Mouse (Mus musculus): ENCODE measurements at regions not wholly inside any gene's neighbourhood (a gene's known extent, or its start where the extent isn't known, plus 50 kb on each side); places are given as distances from the start of the nearest gene placed in this dataset.

DNA sequence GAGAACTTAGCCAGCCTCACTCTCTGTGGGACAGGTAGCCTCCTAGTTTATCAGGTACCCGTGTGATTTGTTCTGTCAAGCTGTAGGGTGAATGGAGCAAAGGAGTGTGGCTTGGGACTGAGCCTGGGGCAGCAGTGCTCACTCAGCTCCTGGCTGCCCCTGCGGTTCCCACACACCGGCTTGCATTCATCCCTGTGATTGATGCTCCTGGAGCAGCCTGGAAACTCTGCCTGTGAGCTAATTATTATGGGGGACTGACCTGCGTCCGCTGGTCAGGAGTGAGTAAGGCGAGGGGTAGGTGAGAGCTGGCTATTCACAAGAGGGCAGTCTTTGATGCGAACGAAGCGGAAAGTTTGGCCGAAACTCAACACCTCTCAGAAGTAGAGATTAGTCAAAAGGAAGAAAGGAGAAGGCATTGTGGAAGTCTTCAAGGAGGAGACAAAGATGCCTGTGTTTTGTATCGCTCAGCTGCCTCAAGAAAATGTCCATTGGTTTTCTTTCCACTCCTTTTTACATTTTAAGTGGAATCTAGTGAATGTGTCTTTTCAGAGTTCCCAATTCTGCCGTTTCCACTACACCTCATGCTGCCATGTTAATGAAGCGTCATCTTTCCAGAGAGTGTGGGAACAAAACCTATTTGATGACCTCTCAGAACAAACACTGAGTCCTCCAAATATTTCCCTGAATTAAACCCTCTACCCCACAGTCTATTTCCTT, 142.7 kb upstream of the Car8 start:
- no peaks in the 10 kb centered on the region for H3K4me1 ChIP-seq (ENCODE audit: control insufficient read depth, low read depth, low read length)
- no peak overlapping the region for H3K4me2 ChIP-seq (ENCODE audit: low read depth, low read length)
- H3K27me3 ChIP-seq (ENCODE audit: control insufficient read depth, insufficient read depth, low read depth, low read length) = no peaks in the 10 kb centered on the region
- H3K36me3 ChIP-seq (ENCODE audit: control insufficient read depth, insufficient read depth) = no peaks in the 10 kb centered on the region
- no peak overlapping the region for H3K4me3 ChIP-seq (ENCODE audit: low read depth, low read length)
- WGBS (ENCODE audit: insufficient replicate concordance) = 52% methylated on average over 13 of the region's 13 CpGs
- ATAC-seq (ENCODE audit: low read depth) = no peak
- H3K9me3 ChIP-seq (replicated peaks; ENCODE audit: control insufficient read depth, low read length) = no peaks in the 10 kb centered on the region
- H3K9ac ChIP-seq (ENCODE audit: low read depth, low read length) = no peak overlapping the region
- no peak overlapping the region for H3K27ac ChIP-seq (ENCODE audit: low read length)

DNA sequence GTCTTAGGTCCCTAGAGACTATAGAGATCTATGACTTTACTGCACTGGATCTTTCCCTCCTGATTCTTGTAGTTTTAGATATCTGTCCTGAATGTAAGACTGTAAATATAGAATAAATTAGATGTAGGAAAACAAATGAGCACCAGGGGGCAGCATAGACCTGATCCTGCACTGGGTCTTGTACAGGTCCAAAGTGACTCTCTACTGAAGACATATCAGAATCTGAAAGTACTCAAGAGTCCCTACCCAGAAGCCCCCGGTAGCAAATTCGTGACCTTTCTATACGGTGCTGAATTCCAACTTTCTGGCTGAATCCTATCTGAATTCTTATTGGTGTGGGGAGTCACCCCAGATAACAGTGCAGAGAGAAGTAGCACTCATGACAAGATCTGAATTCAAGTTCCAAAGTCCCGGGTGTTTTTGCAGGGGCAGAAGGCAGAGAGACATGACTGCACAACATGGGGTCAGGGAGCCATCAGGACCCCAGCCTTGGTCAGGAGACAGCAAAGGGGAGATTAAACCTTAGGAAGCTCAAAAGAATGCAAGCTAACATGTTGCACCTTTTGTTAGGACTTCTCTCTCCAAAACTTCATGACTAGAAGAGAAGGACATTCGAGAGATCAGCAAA, 142.0 kb upstream of the Car8 start:
- Histone ChIP-seq H3K4me2 (ENCODE audit: low read depth, low read length) (no peak overlapping the region), H3K9ac (ENCODE audit: low read depth, low read length) (no peak overlapping the region), H3K27ac (ENCODE audit: low read length) (no peak overlapping the region), H3K4me3 (ENCODE audit: low read depth, low read length) (no peak overlapping the region), H3K9me3 (replicated peaks; ENCODE audit: control insufficient read depth, low read length) (no peaks in the 10 kb centered on the region), H3K36me3 (ENCODE audit: control insufficient read depth, insufficient read depth) (no peaks in the 10 kb centered on the region), H3K27me3 (ENCODE audit: control insufficient read depth, insufficient read depth, low read depth, low read length) (no peaks in the 10 kb centered on the region), H3K4me1 (ENCODE audit: control insufficient read depth, low read depth, low read length) (no peaks in the 10 kb centered on the region)
- no peak for ATAC-seq (ENCODE audit: low read depth)
- 33% methylated on average over 5 of the region's 5 CpGs for WGBS (ENCODE audit: insufficient replicate concordance)

DNA sequence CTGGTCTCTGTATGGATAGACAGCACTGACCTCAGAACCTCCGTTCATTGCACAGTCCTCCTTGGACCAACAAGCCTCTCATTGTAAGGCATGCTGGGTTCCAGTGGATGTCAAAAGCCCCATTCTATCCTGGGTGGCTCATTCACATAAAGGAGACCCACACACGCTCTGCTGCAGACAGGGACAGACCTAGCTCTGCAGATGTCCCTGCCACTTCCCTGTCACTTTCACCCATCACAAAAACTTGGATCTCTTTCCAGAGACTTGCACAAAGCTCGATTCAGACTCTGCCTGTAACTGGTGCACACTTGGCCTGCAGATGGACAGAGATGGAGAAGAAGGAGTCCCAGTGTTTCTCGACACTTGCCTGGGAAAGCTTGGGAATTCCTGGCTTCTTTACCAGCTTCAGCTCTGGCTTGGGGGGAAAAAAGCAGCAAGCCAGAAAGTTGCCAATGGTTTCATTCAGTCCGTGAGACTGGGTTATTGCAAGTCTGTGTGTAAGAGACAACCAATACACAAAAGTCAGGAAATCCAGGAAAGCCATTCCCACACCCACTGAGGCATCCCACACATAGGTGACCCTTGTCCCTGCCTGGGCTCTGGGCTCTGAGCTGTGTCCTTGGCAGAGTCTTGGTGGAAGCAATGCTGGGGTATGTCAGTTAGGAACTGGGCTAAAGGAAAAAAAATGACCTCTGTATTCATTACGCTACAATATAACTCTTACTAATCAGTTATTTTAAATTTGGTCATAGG, 136.1 kb upstream of the Car8 start:
- H3K4me2 ChIP-seq (ENCODE audit: low read depth, low read length) = no peak overlapping the region
- 58% methylated on average over 6 of the region's 6 CpGs for WGBS (ENCODE audit: insufficient replicate concordance)
- no peak overlapping the region for H3K9ac ChIP-seq (ENCODE audit: low read depth, low read length)
- H3K4me1 ChIP-seq (ENCODE audit: control insufficient read depth, low read depth, low read length) = no peaks in the 10 kb centered on the region
- H3K9me3 ChIP-seq (replicated peaks; ENCODE audit: control insufficient read depth, low read length) = no peaks in the 10 kb centered on the region
- no peak overlapping the region for H3K4me3 ChIP-seq (ENCODE audit: low read depth, low read length)
- H3K27me3 ChIP-seq (ENCODE audit: control insufficient read depth, insufficient read depth, low read depth, low read length) = no peaks in the 10 kb centered on the region
- no peaks in the 10 kb centered on the region for H3K36me3 ChIP-seq (ENCODE audit: control insufficient read depth, insufficient read depth)
- no peak overlapping the region for H3K27ac ChIP-seq (ENCODE audit: low read length)
- ATAC-seq (ENCODE audit: low read depth) = no peak

DNA sequence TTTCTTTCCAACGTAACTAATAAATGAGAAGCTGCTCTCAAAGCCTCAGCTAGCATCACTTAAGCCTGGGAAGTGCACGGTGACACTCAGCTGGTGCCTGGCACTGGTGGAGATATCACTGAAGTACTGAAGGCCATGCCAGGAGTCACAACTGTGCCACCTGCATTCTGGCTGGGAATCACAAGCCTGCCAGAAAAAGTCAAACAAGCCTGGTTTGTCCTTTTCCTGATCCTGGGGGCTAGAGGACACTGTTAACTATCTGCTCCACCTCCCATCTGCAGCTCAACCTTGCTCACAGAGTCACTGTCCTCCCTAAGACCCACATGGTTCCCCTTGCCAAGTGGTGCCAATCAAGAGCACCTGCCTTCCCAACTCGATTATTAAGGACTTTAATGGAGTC, 135.2 kb upstream of the Car8 start:
- Histone ChIP-seq H3K4me1 (ENCODE audit: control insufficient read depth, low read depth, low read length) (no peaks in the 10 kb centered on the region), H3K27ac (ENCODE audit: low read length) (no peak overlapping the region), H3K36me3 (ENCODE audit: control insufficient read depth, insufficient read depth) (no peaks in the 10 kb centered on the region), H3K4me2 (ENCODE audit: low read depth, low read length) (no peak overlapping the region), H3K27me3 (ENCODE audit: control insufficient read depth, insufficient read depth, low read depth, low read length) (no peaks in the 10 kb centered on the region), H3K9me3 (replicated peaks; ENCODE audit: control insufficient read depth, low read length) (no peaks in the 10 kb centered on the region), H3K9ac (ENCODE audit: low read depth, low read length) (no peak overlapping the region), H3K4me3 (ENCODE audit: low read depth, low read length) (no peak overlapping the region)
- ATAC-seq (ENCODE audit: low read depth) = no peak
- WGBS (ENCODE audit: insufficient replicate concordance) = 50% methylated on average over 3 of the region's 3 CpGs

DNA sequence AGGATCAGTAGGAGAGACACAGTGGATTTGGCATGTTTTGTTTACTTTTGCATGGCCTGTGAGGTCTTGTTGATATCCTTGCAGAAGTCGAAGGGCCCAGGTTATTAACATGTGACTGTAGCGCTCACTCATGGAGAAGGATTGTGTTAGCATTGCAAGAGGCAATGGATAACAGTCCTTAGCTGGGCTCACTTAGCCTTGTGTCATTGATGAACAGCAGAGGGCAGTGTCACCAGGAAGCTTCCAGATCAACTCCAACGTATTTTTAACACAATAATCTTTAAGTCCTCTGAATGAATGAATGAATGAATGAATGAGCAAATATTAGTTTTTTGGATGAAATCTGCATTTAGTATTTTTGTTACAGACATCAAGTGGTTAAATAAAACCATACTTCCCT, 133.2 kb upstream of the Car8 start:
- Histone ChIP-seq H3K9ac (ENCODE audit: low read depth, low read length) (no peak overlapping the region), H3K27ac (ENCODE audit: low read length) (no peak overlapping the region), H3K4me3 (ENCODE audit: low read depth, low read length) (no peak overlapping the region), H3K36me3 (ENCODE audit: control insufficient read depth, insufficient read depth) (no peaks in the 10 kb centered on the region), H3K9me3 (replicated peaks; ENCODE audit: control insufficient read depth, low read length) (no peaks in the 10 kb centered on the region), H3K4me2 (ENCODE audit: low read depth, low read length) (no peak overlapping the region), H3K4me1 (ENCODE audit: control insufficient read depth, low read depth, low read length) (no peaks in the 10 kb centered on the region), H3K27me3 (ENCODE audit: control insufficient read depth, insufficient read depth, low read depth, low read length) (no peaks in the 10 kb centered on the region)
- no peak for ATAC-seq (ENCODE audit: low read depth)
- 56% methylated on average over 3 of the region's 3 CpGs for WGBS (ENCODE audit: insufficient replicate concordance)

DNA sequence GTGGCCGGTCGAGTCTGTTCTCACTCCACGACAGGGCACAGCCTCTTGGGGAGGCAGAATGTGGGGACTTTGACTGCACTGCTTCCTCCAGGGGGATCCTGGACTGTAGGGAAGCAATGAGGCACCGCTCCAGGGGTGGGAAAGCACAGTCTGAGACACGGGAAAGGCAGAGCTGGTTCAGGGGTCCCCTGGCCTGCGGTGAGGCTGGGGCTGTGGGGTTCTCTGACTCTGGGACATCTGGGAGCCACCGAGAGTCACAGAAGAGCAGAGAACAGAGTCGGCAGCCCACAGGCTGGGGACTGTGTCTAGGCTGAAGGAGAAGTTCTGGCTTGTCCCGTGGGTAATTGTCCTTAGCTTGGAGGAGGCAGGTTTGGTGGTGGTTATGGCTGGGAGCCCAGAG, 131.9 kb upstream of the Car8 start:
- H3K9ac ChIP-seq (ENCODE audit: low read depth, low read length) = no peak overlapping the region
- H3K9me3 ChIP-seq (replicated peaks; ENCODE audit: control insufficient read depth, low read length) = no peaks in the 10 kb centered on the region
- no peaks in the 10 kb centered on the region for H3K27me3 ChIP-seq (ENCODE audit: control insufficient read depth, insufficient read depth, low read depth, low read length)
- H3K27ac ChIP-seq (ENCODE audit: low read length) = no peak overlapping the region
- no peak overlapping the region for H3K4me2 ChIP-seq (ENCODE audit: low read depth, low read length)
- WGBS (ENCODE audit: insufficient replicate concordance) = 49% methylated on average over 9 of the region's 9 CpGs
- H3K4me1 ChIP-seq (ENCODE audit: control insufficient read depth, low read depth, low read length) = no peaks in the 10 kb centered on the region
- H3K4me3 ChIP-seq (ENCODE audit: low read depth, low read length) = no peak overlapping the region
- ATAC-seq (ENCODE audit: low read depth) = no peak
- H3K36me3 ChIP-seq (ENCODE audit: control insufficient read depth, insufficient read depth) = no peaks in the 10 kb centered on the region

DNA sequence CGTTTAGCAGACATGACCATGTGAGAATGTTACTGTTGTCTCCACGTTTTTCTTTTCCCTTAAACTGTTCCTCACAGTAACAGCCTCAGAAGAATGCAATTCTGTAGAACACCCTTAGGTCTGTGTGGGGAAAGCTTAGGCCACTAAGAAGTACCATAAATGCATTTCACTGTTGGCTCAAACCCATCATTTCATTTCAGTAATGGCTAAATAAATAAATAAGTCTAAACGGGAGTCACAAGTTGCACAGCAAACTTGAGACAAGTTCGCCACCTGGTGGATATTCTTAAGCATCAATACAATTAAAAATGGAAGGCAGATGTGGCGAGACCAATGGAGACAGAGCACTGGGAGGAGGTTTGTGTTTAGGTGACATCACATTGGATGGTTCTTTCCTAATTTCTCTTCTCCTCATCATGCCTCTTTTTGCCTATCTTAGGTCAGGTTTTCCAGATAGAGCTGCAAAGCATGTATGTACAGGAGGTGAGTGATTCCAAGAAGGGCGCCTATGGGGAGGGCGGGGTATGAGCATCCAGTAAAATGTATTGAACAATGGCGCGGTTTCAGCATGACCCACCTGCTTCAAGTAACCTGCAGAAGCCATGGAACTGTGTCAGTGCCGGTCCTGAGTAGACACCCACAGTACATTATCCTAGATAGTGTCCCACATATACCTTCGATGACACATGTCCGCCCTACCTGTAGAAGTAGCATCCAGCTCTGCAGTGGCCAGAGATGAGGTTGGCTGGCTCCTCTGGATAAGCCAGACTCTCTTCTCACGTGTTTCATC, 128.8 kb upstream of the Car8 start:
- Histone ChIP-seq H3K9ac (ENCODE audit: low read depth, low read length) (no peak overlapping the region), H3K4me3 (ENCODE audit: low read depth, low read length) (no peak overlapping the region), H3K27me3 (ENCODE audit: control insufficient read depth, insufficient read depth, low read depth, low read length) (no peaks in the 10 kb centered on the region), H3K4me1 (ENCODE audit: control insufficient read depth, low read depth, low read length) (no peaks in the 10 kb centered on the region), H3K36me3 (ENCODE audit: control insufficient read depth, insufficient read depth) (no peaks in the 10 kb centered on the region), H3K9me3 (replicated peaks; ENCODE audit: control insufficient read depth, low read length) (no peaks in the 10 kb centered on the region), H3K27ac (ENCODE audit: low read length) (no peak overlapping the region), H3K4me2 (ENCODE audit: low read depth, low read length) (no peak overlapping the region)
- ATAC-seq (ENCODE audit: low read depth) = no peak
- WGBS (ENCODE audit: insufficient replicate concordance) = 53% methylated on average over 13 of the region's 13 CpGs

DNA sequence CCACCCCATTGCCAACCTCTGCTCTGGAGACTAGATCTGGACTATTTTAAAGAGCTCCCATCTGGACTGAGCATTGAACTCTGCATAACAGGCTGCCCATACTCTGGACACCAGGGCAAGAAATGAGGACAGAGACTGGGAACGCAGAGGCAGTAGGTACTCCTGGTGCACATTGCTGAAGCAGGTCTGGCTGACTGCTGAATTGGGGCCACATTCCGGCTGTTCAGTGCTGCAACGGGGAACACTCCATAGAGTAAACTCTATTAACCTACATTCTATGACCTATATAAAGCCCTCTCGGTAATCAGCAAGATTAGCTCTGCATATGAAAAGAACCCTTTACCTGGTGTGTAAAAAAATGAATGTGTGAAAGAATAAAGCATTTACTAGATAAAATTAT, 128.1 kb upstream of the Car8 start:
- H3K27me3 ChIP-seq (ENCODE audit: control insufficient read depth, insufficient read depth, low read depth, low read length) = no peaks in the 10 kb centered on the region
- H3K9me3 ChIP-seq (replicated peaks; ENCODE audit: control insufficient read depth, low read length) = no peaks in the 10 kb centered on the region
- no peak for ATAC-seq (ENCODE audit: low read depth)
- H3K9ac ChIP-seq (ENCODE audit: low read depth, low read length) = no peak overlapping the region
- no peak overlapping the region for H3K4me3 ChIP-seq (ENCODE audit: low read depth, low read length)
- 76% methylated on average over 4 of the region's 4 CpGs for WGBS (ENCODE audit: insufficient replicate concordance)
- H3K4me2 ChIP-seq (ENCODE audit: low read depth, low read length) = no peak overlapping the region
- no peak overlapping the region for H3K27ac ChIP-seq (ENCODE audit: low read length)
- H3K36me3 ChIP-seq (ENCODE audit: control insufficient read depth, insufficient read depth) = no peaks in the 10 kb centered on the region
- H3K4me1 ChIP-seq (ENCODE audit: control insufficient read depth, low read depth, low read length) = no peaks in the 10 kb centered on the region

All from liver, embryonic 16.5 days (tissue).